Mouse (Mus musculus) cerebellum, adult 18-20 months (tissue): Measurements from ENCODE around the gene Stard9.

ENCODE experiments used
- DNase-seq, 2 experiments: peaks; one replicate each; pipeline ENCODE4 v3.0.0; 2021

The Stard9 gene

GRCm38 (mm10) chr2:120628886-120629735 is at the start of gene Stard9:
Stard9 (plus strand) TSS chr2:120629121.
- peak; percentile 97 to 100 for DNase-seq

- DNase-seq = no peak
Measured at GRCm38 (mm10) chr2:120589759-120590158, 39.2 kb upstream of the Stard9 start.

- no peak for DNase-seq
Measured at GRCm38 (mm10) chr2:120592227-120592626, 36.7 kb upstream of the Stard9 start.

- no peak for DNase-seq
Measured at GRCm38 (mm10) chr2:120597734-120598133, 31.2 kb upstream of the Stard9 start.

- no peak for DNase-seq
Measured at GRCm38 (mm10) chr2:120599506-120599905, 29.4 kb upstream of the Stard9 start.

- no peak for DNase-seq
Measured at GRCm38 (mm10) chr2:120606021-120606690, 22.8 kb upstream of the Stard9 start.

- DNase-seq = peak; percentile 88 to 91
Measured at GRCm38 (mm10) chr2:120608830-120609723, 19.8 kb upstream of the Stard9 start, which contains the start of the genes Haus2 and Lrrc57. Haus2 (plus strand) TSS chr2:120609383. Lrrc57 (minus strand) TSS chr2:120609520.

GRCm38 (mm10) chr2:120616279-120617163 is 12.4 kb upstream of the Stard9 start:
- DNase-seq = no peak

- DNase-seq = no peak
Measured at GRCm38 (mm10) chr2:120619538-120619937, 9.4 kb upstream of the Stard9 start.

GRCm38 (mm10) chr2:120622920-120623319 is 6.0 kb upstream of the Stard9 start:
- DNase-seq = no peak

GRCm38 (mm10) chr2:120628076-120628865 is 650 bp upstream of the Stard9 start:
- DNase-seq = no peak

- no peak for DNase-seq
Measured at GRCm38 (mm10) chr2:120630246-120630645, 1.3 kb downstream of the Stard9 start.

GRCm38 (mm10) chr2:120630655-120631054 is 1.7 kb downstream of the Stard9 start:
- no peak for DNase-seq

- no peak for DNase-seq
Measured at GRCm38 (mm10) chr2:120631521-120631920, 2.6 kb downstream of the Stard9 start.

- no peak for DNase-seq
Measured at GRCm38 (mm10) chr2:120631957-120632356, 3.0 kb downstream of the Stard9 start.

- DNase-seq = no peak
Measured at GRCm38 (mm10) chr2:120640835-120641234, 11.9 kb downstream of the Stard9 start.

GRCm38 (mm10) chr2:120643836-120644235 is 14.9 kb downstream of the Stard9 start:
- DNase-seq = no peak

GRCm38 (mm10) chr2:120646777-120647176 is 17.9 kb downstream of the Stard9 start:
- no peak for DNase-seq

GRCm38 (mm10) chr2:120652256-120652924 is 23.5 kb downstream of the Stard9 start:
- DNase-seq = no peak

GRCm38 (mm10) chr2:120652925-120653284 is 24.0 kb downstream of the Stard9 start:
- DNase-seq = no peak

GRCm38 (mm10) chr2:120654693-120655092 is 25.8 kb downstream of the Stard9 start:
- no peak for DNase-seq
